ENCODE assay signal across 8 mouse cellular contexts in genomic region chr11:106158930-106159215, GRCm38 (mm10). TPM values are rescaled to one million over a fixed set of nuclear protein-coding genes. Genes with fewer than 3 reads are reported as not detected.
A peak's percentile ranks its signal among the peaks of the same experiment; 100 is the strongest.
DNase-seq lines count a peak whose midpoint lies in the region; ATAC-seq and TF ChIP-seq lines count a peak whose summit lies in the region.

No protein-coding gene starts in this region.

- no peaks in the 10 kb centered on the region for H3K27me3 ChIP-seq in cerebellum, adult 2 months (ENCODE audit: control insufficient read depth, insufficient read depth, low read length)
- H3K27me3 ChIP-seq in neural tube, embryonic 11.5 days (ENCODE audit: control insufficient read depth, insufficient read depth, low read length) = no peaks in the 10 kb centered on the region
- H3K27me3 ChIP-seq in limb, embryonic 13.5 days = no peaks in the 10 kb centered on the region
- H3K27me3 ChIP-seq in stomach, embryonic 14.5 days (ENCODE audit: control insufficient read depth, insufficient read depth, low read length) = no peaks in the 10 kb centered on the region

- TF ChIP-seq CTCF in cerebellum, adult 2 months (IDR thresholded peaks at IDR 0.05; ENCODE audit: borderline replicate concordance, insufficient read depth, low read depth, low read length) = no peak

- H3K4me3 ChIP-seq in cerebellum, adult 2 months (replicated peaks; ENCODE audit: insufficient read depth, low read depth, low read length) = peak overlapping the region; percentile 90
- H3K4me3 ChIP-seq in neural tube, embryonic 11.5 days (ENCODE audit: low read depth, low read length) = peak overlapping the region; percentile 86
- peak overlapping the region; percentile 87 for H3K4me3 ChIP-seq in limb, embryonic 13.5 days
- peak overlapping the region; percentile 87 for H3K4me3 ChIP-seq in stomach, embryonic 14.5 days (ENCODE audit: low read depth, low read length)

- ATAC-seq in neural tube, embryonic 11.5 days (ENCODE audit: insufficient read depth, low FRiP score, low TSS enrichment) = no peak
- ATAC-seq in limb, embryonic 13.5 days (ENCODE audit: low FRiP score, low read depth) = 0 out of 2 replicates have a peak, but pooled peaks have one; percentile 5
- ATAC-seq in stomach, embryonic 14.5 days (ENCODE audit: insufficient number of reproducible peaks, insufficient read depth, low FRiP score, low read depth) = no peak

- no peaks in the 10 kb centered on the region for H3K9me3 ChIP-seq in neural tube, embryonic 11.5 days (ENCODE audit: control insufficient read depth, low read length)
- no peaks in the 10 kb centered on the region for H3K9me3 ChIP-seq in limb, embryonic 13.5 days
- H3K9me3 ChIP-seq in stomach, embryonic 14.5 days (ENCODE audit: control insufficient read depth, low read depth, low read length) = no peaks in the 10 kb centered on the region

- H3K27ac ChIP-seq in cerebellum, adult 2 months (ENCODE audit: insufficient read depth, low read length) = peak overlapping the region; percentile 26
- H3K27ac ChIP-seq in neural tube, embryonic 11.5 days (ENCODE audit: low read depth, low read length) = peak overlapping the region; percentile 97
- H3K27ac ChIP-seq in limb, embryonic 13.5 days = peak overlapping the region; percentile 99
- H3K27ac ChIP-seq in stomach, embryonic 14.5 days (ENCODE audit: low read length) = peak overlapping the region; percentile 97

- H3K4me2 ChIP-seq in neural tube, embryonic 11.5 days (ENCODE audit: low read depth) = peak overlapping the region; percentile 94
- peak overlapping the region; percentile 97 for H3K4me2 ChIP-seq in limb, embryonic 13.5 days (replicated peaks)
- peak overlapping the region; percentile 95 for H3K4me2 ChIP-seq in stomach, embryonic 14.5 days (replicated peaks; ENCODE audit: low read depth, low read length)

- peaks cover 29% of the 10 kb centered on the region for H3K4me1 ChIP-seq in cerebellum, adult 2 months (ENCODE audit: control insufficient read depth, insufficient read depth, low read length)
- H3K4me1 ChIP-seq in neural tube, embryonic 11.5 days (ENCODE audit: control insufficient read depth, insufficient read depth, low read length) = peaks cover 17% of the 10 kb centered on the region
- H3K4me1 ChIP-seq in limb, embryonic 13.5 days = peaks cover 54% of the 10 kb centered on the region
- peaks cover 17% of the 10 kb centered on the region for H3K4me1 ChIP-seq in stomach, embryonic 14.5 days (ENCODE audit: control insufficient read depth, insufficient read depth, low read length)

- H3K36me3 ChIP-seq in neural tube, embryonic 11.5 days (ENCODE audit: control insufficient read depth, insufficient read depth, low read length) = peaks cover 12% of the 10 kb centered on the region
- peaks cover 64% of the 10 kb centered on the region for H3K36me3 ChIP-seq in limb, embryonic 13.5 days
- peaks cover 41% of the 10 kb centered on the region for H3K36me3 ChIP-seq in stomach, embryonic 14.5 days (ENCODE audit: control insufficient read depth, insufficient read depth, low read length)

- DNase-seq in cerebellum, adult 2 months = no peak
- no peak for DNase-seq in cerebellum, postnatal 4 days (ENCODE audit: low spot score in 2 of 2)
- no peak for DNase-seq in neural tube, embryonic 11.5 days (ENCODE audit: low spot score)
- DNase-seq in neural tube, embryonic 10.5 days (ENCODE audit: extremely low spot score, low spot score) = no peak
- no peak for DNase-seq in ovary, postnatal 36 days (ENCODE audit: low spot score)
- DNase-seq in urinary bladder, postnatal 14 days (ENCODE audit: low spot score) = no peak

- 31% methylated on average over 9 of the region's 9 CpGs for WGBS in cerebellum, adult 2 months
- 65% methylated on average over 7 of the region's 9 CpGs for WGBS in neural tube, embryonic 11.5 days
- 15% methylated on average over 9 of the region's 9 CpGs for WGBS in limb, embryonic 13.5 days
- WGBS in stomach, embryonic 14.5 days = 33% methylated on average over 9 of the region's 9 CpGs

- peak overlapping the region; percentile 95 for H3K9ac ChIP-seq in neural tube, embryonic 11.5 days (ENCODE audit: low read length)
- peak overlapping the region; percentile 96 for H3K9ac ChIP-seq in limb, embryonic 13.5 days
- peak overlapping the region; percentile 91 for H3K9ac ChIP-seq in stomach, embryonic 14.5 days (replicated peaks; ENCODE audit: low read depth, low read length)

- no peak for TF ChIP-seq POLR2A in cerebellum, adult 2 months (IDR thresholded peaks at IDR 0.05; ENCODE audit: borderline replicate concordance, insufficient read depth, low read length)

RNA-seq across cellular contexts. Expression of gene Gm10840, which starts 1.8 kb away (rescaled TPM):
- polyA plus RNA-seq in cerebellum, adult 2 months (2012; rRNA removed) = not detected in 2 replicates
- not detected in 2 replicates for polyA plus RNA-seq in neural tube, embryonic 11.5 days (2014; fragmentation: Nextera tagmentation; extraction: Ambion mirVana)
- polyA plus RNA-seq in limb, embryonic 13.5 days (2015; fragmentation: Nextera tagmentation; extraction: Ambion mirVana) = not detected in 2 replicates
- polyA plus RNA-seq in stomach, embryonic 14.5 days (2014; fragmentation: Nextera tagmentation; extraction: Ambion mirVana) = not detected in 2 replicates

RNA-seq across cellular contexts. Expression of gene Limd2, which starts 1.8 kb away (rescaled TPM):
- 36.1 and 41.1 TPM in 2 replicates for polyA plus RNA-seq in cerebellum, adult 2 months (2012; rRNA removed)
- polyA plus RNA-seq in neural tube, embryonic 11.5 days (2014; fragmentation: Nextera tagmentation; extraction: Ambion mirVana) = 295 and 337 TPM in 2 replicates
- polyA plus RNA-seq in limb, embryonic 13.5 days (2015; fragmentation: Nextera tagmentation; extraction: Ambion mirVana) = 378 and 399 TPM in 2 replicates
- 149 and 157 TPM in 2 replicates for polyA plus RNA-seq in stomach, embryonic 14.5 days (2014; fragmentation: Nextera tagmentation; extraction: Ambion mirVana)

RNA-seq across cellular contexts. Expression of gene Strada, which starts 43.1 kb away (rescaled TPM):
- polyA plus RNA-seq in cerebellum, adult 2 months (2012; rRNA removed) = 58.2 and 65.4 TPM in 2 replicates
- 40.6 and 43.1 TPM in 2 replicates for polyA plus RNA-seq in neural tube, embryonic 11.5 days (2014; fragmentation: Nextera tagmentation; extraction: Ambion mirVana)
- polyA plus RNA-seq in limb, embryonic 13.5 days (2015; fragmentation: Nextera tagmentation; extraction: Ambion mirVana) = 32.8 and 33.7 TPM in 2 replicates
- polyA plus RNA-seq in stomach, embryonic 14.5 days (2014; fragmentation: Nextera tagmentation; extraction: Ambion mirVana) = 23.2 and 27.5 TPM in 2 replicates

RNA-seq across cellular contexts. Expression of gene Ccdc47, which starts 57.3 kb away (rescaled TPM):
- polyA plus RNA-seq in cerebellum, adult 2 months (2012; rRNA removed) = 82.4 and 88.8 TPM in 2 replicates
- 63.1 and 73.4 TPM in 2 replicates for polyA plus RNA-seq in neural tube, embryonic 11.5 days (2014; fragmentation: Nextera tagmentation; extraction: Ambion mirVana)
- polyA plus RNA-seq in limb, embryonic 13.5 days (2015; fragmentation: Nextera tagmentation; extraction: Ambion mirVana) = 73.2 and 76.8 TPM in 2 replicates
- 60.2 and 68.1 TPM in 2 replicates for polyA plus RNA-seq in stomach, embryonic 14.5 days (2014; fragmentation: Nextera tagmentation; extraction: Ambion mirVana)

RNA-seq across cellular contexts. Expression of gene Ddx42, which starts 57.9 kb away (rescaled TPM):
- 45.4 and 45.6 TPM in 2 replicates for polyA plus RNA-seq in cerebellum, adult 2 months (2012; rRNA removed)
- 102 and 106 TPM in 2 replicates for polyA plus RNA-seq in neural tube, embryonic 11.5 days (2014; fragmentation: Nextera tagmentation; extraction: Ambion mirVana)
- polyA plus RNA-seq in limb, embryonic 13.5 days (2015; fragmentation: Nextera tagmentation; extraction: Ambion mirVana) = 88.5 and 91.4 TPM in 2 replicates
- polyA plus RNA-seq in stomach, embryonic 14.5 days (2014; fragmentation: Nextera tagmentation; extraction: Ambion mirVana) = 67.9 TPM in 2 replicates

Comparison
In these comparisons a context has a peak if more than half of its experiments do, and no peak if none do; other contexts are left out.
1. H3K27ac ChIP-seq: peak in every context shown above with its lines; median percentile 99 in limb, embryonic 13.5 days; 97 in neural tube, embryonic 11.5 days; 97 in stomach, embryonic 14.5 days; 26 in cerebellum, adult 2 months.